Mouse (Mus musculus) cerebellum, postnatal 14 days (tissue): Measurements from ENCODE around the gene Fam53b.

Experiments
- DNase-seq, 2 experiments: peaks; one replicate each; pipeline ENCODE4 v3.0.0; 2021; ENCODE audit warnings: mixed read lengths in 2 of 2

The Fam53b gene

GRCm38 (mm10) chr7:132810879-132811278, 2.8 kb downstream of the Fam53b start:
- DNase-seq = peak; percentile 96 to 97

- peak; percentile 61 to 65 for DNase-seq
Measured at GRCm38 (mm10) chr7:132810368-132810767, 3.3 kb downstream of the Fam53b start.

- peak in 1 of 2 experiments; percentile 26 for DNase-seq
Measured at GRCm38 (mm10) chr7:132809721-132810120, 4.0 kb downstream of the Fam53b start.

- DNase-seq = peak; percentile 63 to 69
Measured at GRCm38 (mm10) chr7:132808841-132809682, 4.6 kb downstream of the Fam53b start.

DNA sequence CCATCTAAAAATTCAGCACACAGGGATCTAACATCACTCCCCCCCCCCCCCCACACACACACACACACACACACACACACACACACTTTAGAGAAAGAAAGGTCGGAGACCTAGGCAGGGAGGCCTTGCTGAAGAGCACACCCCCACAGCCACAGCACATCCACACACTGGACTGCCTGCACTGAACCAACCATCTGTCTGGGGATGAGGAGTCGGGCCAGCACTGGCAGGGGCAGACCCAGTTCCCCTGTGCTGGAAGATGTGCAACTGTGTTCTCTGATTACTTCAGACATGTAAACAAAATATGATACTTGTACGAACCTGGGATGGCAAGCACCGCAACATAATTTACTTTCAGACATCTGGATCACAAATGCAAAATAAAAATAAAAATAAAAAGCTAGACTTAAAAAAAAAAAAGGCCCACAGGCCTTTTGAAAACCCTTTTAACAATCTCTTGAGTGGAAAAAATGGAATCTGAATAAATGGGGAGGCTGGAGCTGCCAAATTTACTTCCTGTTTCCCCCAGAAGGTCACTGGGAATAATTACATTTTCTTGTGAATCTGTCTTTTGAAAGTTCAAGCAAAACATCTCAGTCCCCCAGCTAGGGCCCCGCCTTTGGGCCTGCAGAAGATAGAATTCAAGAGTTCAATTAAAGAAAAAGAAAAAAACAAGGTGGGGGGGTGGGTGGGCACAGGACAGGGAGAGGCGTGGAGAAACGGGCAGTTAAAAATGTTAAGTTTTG, 5.5 kb downstream of the Fam53b start:
- peak; percentile 48 to 56 for DNase-seq

- peak; percentile 87 for DNase-seq
Measured at GRCm38 (mm10) chr7:132806926-132807857, 6.5 kb downstream of the Fam53b start.

GRCm38 (mm10) chr7:132806286-132806685, 7.4 kb downstream of the Fam53b start:
- DNase-seq = peak; percentile 84 to 86

GRCm38 (mm10) chr7:132804951-132805350, 8.7 kb downstream of the Fam53b start:
- peak in 1 of 2 experiments; percentile 13 for DNase-seq

- DNase-seq = peak; percentile 41 to 43
Measured at GRCm38 (mm10) chr7:132804461-132804860, 9.2 kb downstream of the Fam53b start.

DNA sequence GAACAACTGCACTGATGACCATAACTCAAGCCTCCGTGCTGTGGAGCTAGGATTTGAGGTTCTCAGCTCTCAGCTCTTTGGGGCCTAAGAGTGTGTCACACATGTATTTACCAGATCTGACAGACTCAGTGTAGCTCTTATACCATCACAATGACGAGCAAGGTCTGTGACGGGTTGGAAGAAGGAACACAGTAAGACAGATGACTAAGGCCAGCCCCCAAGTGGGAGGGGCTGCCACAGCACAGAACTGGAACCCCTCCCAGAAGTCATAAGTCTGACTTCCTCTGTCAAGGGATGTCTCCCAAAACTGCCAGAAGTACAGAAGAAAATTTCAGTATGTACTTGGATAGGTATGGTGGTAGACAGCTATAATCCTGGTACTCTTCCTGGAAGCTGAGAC, 9.7 kb downstream of the Fam53b start:
- peak in 1 of 2 experiments; percentile 6 for DNase-seq

GRCm38 (mm10) chr7:132803336-132803735, 10.3 kb downstream of the Fam53b start:
- DNase-seq = peak in 1 of 2 experiments; percentile 16

GRCm38 (mm10) chr7:132802691-132803090, 11.0 kb downstream of the Fam53b start:
- peak in 1 of 2 experiments; percentile 27 for DNase-seq

DNA sequence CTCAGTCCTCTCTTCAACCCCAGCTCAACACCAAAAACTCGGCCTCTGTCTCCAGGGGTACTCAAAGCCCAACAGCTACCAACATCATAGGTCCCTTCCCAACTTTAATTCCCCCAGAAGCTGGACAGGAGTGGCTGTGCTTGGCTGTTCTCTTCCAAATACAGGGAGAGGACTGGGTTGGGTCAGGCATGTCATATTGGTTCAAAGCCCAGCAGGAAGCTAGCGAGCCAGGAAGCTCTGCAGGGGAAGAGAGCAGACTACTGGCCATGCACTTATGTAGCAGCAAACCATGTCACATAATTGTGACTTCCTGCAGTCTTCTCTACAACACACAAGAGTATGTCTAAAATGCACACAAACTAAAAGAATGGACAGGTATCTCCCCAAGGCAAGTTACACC, 11.6 kb downstream of the Fam53b start:
- peak; percentile 14 to 20 for DNase-seq

GRCm38 (mm10) chr7:132801509-132801908, 12.2 kb downstream of the Fam53b start:
- DNase-seq = peak; percentile 5 to 6

- peak; percentile 16 to 17 for DNase-seq
Measured at GRCm38 (mm10) chr7:132800868-132801267, 12.8 kb downstream of the Fam53b start.

GRCm38 (mm10) chr7:132799119-132800016, 14.3 kb downstream of the Fam53b start:
- DNase-seq = peak; percentile 61 to 64

GRCm38 (mm10) chr7:132795141-132795540, 18.5 kb downstream of the Fam53b start:
- no peak for DNase-seq

- no peak for DNase-seq
Measured at GRCm38 (mm10) chr7:132793467-132793866, 20.2 kb downstream of the Fam53b start.

GRCm38 (mm10) chr7:132790447-132791219, 23.1 kb downstream of the Fam53b start:
- peak in 1 of 2 experiments; percentile 63 for DNase-seq

DNA sequence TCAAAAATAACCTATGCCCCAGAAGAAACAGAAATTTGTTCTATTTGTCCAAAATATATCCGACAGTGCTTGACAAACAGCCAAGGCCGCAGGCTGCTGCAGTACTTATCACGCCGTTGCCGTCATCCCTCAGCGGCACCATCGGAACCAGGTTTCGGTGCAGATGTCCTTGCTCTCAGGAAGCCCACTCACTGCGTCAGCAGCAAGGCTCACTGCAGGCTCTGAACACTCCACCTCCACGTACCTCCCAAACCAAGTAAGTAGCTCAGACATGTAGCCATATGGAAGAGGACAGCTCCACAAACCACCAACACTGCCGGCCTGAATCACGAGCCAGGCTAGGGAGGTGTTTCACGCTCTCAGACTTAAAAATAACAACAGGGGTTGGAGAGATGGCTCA, 24.9 kb downstream of the Fam53b start:
- DNase-seq = peak; percentile 55 to 61
